Mouse (Mus musculus): Measurements from ENCODE around the gene Gclm. TPM values are rescaled to one million over a fixed set of nuclear protein-coding genes. Genes with fewer than 3 reads are reported as not detected.
"Not testable (repeated sequence)": the region's sequence is repeated elsewhere in the genome, so short reads cannot be mapped to it uniquely, and the experiment has no call there.

The Gclm gene
- 10 to 100 TPM; 27.9 to 32.3 TPM for total RNA-seq (2021)
- long read RNA-seq, experiment 1, full-length matches to known transcripts, result 32 of 35 reads
- long read RNA-seq, experiment 1, partial matches to known transcripts, result 1 of 35 reads
- long read RNA-seq, experiment 1, other reads (novel, unspliced or antisense), result 2 of 35 reads
- long read RNA-seq, experiment 2, full-length matches to known transcripts, result 35 of 37 reads
- long read RNA-seq, experiment 2, partial matches to known transcripts, result 0 of 37 reads
- long read RNA-seq, experiment 2, other reads (novel, unspliced or antisense), result 2 of 37 reads

DNA sequence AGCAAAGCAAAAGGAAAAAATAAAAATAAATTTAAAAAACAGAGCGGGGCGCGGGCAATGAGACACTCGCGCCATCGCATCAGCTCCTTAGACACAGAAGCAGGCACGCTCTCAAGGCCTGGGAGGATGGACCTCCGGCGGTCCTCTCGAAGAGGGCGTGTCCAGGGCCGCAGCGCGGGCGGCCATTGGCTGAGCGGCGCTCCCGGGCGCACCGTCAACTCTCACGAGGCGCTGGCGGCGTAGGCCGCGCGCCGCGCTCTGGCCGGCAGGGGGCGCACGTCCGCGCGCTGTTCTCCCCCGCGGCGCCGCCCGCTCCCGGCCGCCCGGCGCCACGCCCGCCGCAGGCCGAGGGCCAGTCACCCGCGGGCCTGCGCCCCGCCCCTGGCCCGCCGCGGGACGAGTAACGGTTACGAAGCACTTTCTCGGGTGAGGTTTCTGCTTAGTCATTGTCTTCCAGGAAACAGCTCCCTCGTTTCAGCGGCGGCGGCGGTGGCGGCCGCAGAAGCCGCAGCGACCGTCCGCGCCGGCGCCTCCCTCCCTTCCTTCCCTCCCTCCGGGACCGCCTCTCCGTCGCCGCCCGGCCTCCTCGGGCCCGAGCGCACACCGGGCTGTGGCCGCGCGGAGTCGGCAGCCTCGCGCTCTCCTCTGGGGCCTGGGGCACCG is at the start of gene Gclm:
TSS of gene Gclm (plus strand) at position 343 of the 663 bp plus-strand sequence.
- peak; percentile 96 for DNase-seq

DNA sequence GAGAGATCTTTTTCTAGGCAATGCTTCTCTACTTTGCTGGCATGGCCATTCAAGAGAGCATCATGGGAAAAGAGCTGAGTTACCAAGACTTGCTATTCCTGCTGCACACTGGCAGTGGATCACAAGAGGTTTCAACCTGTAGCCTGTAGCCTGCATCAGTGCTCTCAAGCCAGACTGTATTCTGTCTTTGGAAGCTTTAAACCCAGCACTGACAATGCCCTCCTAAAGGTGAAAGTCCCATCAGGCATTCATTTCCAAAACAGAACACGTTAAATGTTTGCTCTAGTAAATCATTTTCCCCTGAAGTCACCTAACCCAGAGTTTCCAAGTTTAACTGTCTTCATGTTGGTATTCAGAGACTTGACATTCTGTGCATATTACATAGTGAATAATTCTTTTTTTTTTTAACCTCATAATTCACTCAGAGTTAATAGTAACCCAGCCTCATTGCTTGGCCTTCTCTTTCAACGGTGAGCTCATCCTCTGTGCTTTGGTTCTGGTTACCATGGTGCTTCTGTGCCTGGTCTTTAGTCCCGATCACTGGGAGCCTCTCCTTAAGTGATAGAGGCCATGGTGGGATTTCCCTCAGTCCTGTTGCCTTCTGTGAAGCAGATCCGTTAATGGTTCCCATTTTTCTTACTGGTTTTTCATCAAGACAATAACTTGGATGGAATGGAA is 48.6 kb upstream of the Gclm start:
- DNase-seq, result no peak

DNA sequence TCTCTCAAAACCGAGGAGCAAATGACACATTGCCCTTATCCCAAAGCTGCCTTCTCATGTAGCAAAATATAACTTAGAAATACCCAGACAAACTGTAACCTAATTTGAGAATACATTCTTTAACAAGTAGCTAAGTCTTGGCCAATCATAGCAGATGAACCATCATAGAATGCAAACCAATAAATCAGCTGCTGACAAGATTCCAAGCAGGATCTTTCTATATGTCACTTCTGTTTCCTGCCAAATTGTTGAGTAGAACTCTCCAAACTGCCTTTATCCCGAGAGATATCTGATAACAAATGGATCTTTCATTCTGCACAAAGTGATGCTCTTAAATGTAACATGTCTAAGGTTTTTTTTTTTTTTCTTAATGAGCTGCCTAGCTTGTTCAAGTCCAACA is 46.8 kb upstream of the Gclm start:
- DNase-seq, result no peak

DNA sequence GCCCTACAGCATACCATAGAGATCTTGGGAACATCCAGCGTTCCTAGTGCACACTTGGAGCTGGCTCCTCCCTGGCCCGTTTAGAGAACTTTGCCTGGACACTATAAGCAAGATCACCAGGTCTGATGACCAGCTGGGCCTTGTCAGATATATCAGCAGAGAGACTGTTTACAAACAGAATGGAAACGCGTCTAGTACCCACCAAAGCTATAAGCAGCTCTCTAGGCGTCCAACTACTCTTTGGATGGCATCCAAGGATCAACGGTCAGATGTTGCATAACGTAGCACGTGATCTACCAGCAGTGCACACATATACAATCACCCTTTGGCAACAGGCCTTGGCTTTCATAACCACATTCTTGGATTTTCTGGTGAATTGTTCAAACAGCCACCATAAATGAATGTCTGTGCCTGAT is 46.4 kb upstream of the Gclm start:
- no peak for DNase-seq

DNA sequence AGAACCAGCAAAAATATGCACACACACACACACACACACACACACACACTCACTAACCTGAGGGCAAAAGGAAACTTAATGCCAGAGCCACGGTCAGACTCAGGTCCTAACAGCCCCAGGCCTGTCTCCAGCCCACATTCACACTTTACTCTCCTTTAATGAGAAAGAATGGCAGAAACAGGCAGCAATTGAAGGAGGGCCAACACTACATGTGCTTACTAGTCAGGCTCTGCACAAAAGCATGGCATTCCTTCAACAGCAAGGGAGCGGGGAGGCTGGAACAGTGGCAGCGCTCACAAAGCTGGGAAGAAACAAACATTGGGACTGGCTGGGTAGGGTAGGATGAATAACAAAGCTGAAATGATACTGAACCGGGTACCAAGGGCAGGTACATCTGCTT is 45.8 kb upstream of the Gclm start:
- DNase-seq, result no peak

DNA sequence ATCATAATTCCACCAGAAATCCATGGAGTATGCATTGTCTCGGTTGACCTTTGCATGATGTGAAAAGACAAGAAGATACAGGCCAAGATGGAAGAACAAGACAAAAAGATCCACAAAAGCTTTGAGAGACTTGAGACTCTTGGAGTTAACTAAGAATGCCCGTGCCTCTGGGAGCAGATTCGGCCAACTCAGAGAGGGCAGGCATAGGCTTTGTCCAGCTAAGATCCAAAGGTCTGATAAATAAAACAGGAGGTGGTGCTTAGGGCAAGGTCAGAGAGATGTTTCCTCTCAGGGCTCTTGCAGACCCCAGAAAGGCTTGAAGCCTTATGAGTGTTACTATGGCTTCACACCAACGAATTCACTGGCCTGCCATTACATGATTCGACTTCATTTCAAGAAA is 45.3 kb upstream of the Gclm start:
- no peak for DNase-seq

DNA sequence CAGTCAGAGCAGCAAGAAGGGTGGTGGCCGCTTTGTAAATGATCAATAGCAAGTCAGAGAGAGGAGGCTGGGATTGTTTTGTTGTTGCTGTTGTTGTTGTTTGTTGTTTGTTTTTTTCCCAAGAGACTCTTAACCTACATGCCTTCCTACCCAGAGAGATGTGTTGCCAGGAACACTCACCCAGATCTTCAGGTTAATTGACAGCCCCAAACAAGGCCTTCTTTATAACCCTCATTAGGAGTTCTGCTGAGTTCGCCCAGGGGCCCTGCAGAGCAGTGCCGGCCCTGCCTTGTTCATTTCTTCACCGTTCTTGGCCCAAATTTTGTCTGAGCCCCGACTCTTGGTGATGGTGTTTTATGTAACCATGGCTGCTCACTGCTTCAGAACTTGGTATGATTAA is 44.9 kb upstream of the Gclm start:
- no peak for DNase-seq

DNA sequence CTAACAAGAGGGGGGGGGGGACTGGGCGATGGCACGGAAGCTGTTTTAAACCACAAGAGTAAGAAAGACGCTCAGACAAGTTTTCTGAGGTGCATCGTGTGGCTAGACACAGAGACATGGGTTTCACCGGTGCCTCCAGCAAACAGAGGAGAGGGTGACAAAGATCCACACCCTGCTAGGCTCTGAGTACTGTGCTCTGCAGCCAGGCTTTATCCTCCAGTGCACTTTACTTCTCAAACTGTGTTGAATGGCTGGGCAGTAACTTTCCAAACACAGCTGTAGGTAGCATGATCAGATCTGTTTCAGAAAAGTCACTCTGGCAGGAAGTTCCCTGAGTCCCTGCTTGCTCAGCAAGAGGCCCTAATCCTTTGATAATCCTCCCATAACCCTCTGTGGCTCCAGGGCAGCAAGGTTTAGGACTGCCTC is 43.0 kb upstream of the Gclm start:
- no peak for DNase-seq

DNA sequence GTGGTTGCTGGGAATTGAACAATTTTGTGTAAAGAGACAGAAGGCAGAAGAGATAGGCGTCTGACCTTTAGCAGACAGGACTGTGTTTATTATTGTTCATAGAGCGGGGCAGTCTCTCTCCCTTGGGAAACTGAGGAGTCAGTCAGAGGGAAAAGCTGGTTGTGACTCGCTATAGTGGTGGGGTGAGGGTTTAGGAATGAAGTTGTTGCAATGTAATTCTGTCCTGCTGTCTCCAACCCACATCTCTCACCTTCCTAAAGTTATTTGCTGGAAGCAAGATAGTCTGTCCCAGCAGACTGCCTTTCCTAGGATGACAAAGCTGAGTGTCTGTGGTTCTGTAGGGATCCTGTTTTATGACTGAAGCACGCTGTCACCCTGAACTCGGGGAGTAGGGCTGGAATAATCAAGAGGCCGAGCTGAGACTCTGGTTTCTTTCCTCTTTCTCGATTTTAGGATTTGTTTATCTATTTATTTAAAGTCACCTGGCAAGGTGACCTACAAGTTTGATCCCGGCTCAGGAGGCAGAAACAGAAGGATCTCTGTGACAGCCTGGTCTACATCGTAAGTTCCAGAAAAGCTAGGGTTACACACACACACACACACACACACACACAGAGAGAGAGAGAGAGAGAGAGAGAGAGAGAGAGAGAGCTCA is 41.6 kb upstream of the Gclm start:
- no peak for DNase-seq

DNA sequence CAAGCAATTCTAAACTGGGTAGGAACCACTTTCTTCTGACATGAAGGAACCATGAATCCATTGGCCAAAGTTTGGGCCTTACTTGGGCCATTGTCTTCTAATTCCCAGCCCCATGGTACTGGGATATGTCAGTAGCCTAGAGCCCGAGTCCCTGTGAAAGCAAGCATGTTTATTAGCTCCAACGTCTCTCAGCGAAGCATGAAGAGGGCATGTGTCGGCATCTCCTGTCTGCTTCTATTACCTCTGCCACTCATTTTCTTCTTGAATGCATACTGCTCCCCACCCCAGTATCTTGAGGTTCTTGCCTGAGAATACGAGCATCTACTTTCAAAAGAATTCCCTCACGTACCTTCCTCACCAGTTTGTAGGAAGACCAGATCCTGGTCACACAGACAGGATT is 39.6 kb upstream of the Gclm start:
- no peak for DNase-seq

DNA sequence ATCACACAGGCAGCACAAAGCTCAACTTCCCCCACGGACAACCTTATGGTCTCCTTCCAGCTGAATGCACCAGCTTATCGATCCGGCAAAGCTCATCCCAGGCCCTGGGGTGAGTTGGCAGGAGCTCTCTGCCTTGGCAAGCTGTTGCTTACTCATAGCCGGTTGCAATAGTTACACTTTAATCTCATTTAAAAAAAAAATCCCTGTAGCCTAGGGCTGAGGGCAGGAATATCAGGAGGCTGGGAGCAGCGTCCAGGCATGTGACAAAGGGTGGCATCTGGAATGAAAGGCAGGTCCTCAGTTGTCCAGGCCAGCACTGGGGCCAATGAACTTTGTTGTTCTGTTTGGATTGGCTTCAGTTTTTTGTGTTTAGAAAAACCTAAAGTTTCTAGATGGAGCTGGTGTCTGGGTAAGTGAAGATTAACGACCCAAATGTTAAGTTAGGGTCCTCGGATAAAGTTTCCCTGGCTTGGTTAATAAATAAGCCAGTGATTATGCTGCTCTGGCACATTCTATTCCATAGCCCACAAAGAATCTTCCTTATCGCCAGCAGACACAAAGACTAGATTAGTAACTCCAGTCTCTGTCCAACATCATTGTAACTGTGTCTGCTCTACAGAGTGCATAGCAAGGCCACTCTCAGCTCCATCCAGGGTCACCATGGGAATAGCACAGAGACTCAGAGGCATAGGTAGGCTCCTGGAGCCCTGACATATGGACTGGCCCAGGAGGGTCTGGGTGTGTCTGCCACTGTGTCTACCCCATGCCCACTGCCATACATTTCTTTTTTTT is 38.9 kb upstream of the Gclm start:
- DNase-seq, result no peak

DNA sequence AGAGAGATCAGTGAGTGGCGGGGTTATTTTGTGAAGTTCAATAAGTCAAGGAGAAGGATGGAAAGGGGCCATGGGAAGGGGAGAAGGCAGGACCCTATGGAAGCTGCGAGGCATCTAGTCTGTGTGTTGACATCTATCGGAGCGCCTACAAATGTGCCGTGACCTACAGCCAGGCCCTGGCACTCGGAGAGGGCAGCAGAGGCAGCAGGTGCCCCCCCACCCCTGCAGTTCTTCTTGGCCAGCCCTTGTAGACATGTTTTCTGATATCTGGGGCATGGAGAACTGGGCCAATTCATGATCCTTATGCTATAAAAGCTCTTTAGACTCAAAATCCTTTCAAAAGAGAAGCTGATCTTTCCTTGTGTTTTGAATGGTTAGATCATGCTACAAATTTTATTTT is 37.6 kb upstream of the Gclm start:
- no peak for DNase-seq

DNA sequence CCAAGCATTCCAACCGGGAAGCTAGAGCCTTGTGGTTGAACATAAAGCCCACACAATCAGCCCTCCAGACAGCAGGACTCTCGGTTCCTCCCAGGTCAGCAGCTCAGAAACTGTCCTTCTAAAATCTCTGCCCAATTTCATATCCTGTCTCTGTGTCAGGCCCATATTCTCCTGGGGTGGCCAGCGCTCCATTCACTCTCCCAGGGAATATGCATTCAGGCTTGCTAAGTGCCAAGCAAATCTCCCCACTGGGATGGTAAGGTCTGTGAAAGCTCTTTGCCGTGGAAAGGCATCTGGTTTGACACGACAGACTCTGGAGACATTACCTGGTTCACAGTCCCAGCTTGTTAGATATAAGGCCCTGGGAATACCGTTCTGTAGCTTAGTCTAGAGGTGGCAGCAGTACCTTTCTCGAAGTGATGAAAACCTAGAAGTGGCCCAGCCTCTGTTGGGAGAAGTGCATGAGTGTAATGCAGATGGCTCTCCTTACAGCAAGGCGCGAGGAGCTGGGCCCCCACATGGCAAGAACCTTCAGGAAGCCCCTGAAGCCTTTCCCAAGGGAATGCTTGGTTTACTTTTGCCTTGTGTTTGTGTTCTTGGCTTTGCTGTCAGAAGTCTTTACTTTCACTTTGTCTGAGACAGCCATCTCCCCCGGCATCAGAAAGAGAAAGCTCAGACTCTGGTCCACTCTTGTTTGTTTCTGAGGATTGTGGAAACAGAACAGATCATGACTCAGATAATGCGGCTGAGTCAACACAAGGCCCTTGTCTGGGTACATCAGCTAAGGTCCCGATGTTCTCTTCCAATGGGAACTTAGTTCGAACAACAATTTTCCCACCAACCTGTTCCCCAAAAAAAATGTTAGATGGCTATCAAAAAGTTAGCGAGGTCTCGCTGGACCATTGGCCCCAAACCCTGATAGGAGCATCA is 36.8 kb upstream of the Gclm start:
- no peak for DNase-seq

DNA sequence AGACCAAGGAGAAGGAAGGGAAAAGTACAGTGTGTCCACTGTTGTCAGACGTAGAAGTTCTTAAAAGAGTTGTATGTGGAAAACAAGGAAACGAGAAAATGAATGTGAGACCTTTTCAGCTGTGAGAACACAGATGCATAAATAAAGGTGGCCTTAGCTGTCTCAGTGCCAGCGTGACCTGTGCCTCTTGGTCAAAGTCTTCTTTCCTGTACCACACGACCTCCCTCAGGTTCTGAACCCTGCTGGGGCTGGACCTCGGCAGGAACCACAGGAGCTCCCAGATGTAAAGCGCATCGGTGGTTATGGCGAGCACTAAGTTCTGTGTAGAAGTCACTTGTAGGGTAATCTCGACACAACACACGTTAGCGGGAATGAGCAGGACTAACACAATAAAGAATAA is 35.8 kb upstream of the Gclm start:
- no peak for DNase-seq

DNA sequence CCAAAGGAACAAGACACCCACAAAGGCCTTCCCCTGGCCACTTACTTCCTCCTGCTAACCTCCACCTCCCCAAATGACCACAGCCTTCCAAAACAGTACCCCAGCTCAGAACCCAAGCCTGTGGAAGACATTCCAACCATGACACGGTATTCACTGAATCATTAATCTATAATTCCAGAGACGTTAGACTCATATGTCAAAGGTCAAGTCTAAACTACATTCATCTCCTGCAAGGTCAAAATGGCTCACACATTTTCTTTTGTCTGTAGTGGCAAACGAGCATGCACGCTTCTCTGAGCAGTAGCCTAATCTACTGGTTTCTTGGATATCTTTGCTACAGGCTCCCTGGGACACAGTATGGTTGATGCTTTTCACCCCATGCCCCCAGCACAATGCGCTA is 34.9 kb upstream of the Gclm start:
- no peak for DNase-seq

DNA sequence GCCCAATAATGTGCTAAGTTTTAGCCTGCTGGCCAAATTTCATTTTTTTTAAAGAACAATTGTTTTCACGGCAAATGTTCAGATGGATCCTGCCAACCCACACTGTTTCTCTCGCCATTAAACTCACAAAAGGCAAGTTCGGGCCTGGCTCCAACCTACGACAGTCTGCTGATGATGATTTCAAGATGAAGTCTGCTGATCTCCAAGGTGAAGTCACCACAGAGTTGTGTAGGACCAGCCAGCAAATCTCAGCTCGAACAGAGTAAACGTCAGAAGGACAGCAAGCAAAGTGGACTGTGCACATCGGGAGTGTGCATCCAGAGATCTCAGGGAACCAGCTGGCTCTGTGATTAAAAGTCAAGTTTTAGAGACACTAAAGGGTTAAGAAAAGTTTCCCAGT is 34.5 kb upstream of the Gclm start:
- no peak for DNase-seq

DNA sequence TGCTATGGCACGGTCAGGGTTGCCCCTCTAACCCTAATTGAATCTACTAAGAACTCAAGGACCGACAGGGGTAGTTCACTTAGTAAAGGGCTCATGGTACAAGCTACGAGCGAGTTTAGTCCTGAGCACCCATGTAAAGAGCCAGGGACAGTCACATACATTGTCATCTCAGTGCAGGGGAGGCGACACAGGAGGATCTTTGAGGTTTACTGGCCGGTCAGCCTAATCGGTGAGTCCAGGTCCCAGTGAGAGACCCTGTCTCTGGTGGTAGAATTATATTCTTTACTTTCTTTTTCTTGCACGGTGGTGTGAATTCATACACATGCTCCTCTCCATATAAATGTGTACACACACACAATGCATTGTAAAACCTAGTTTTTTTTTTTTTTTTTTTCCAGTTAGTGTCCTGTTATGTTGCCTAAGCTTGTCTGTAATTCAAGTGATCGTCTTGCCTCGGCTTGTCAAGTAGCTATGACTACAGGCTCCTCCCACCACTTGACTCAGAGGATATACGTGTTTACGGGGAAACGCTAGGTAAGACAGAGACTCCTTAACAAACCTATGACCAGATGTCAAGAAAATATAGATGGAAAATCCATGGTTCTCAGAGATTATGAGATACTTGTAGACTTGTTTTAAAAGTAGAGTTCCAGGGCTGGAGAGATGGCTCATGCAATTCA is 33.8 kb upstream of the Gclm start:
- DNase-seq, result no peak

DNA sequence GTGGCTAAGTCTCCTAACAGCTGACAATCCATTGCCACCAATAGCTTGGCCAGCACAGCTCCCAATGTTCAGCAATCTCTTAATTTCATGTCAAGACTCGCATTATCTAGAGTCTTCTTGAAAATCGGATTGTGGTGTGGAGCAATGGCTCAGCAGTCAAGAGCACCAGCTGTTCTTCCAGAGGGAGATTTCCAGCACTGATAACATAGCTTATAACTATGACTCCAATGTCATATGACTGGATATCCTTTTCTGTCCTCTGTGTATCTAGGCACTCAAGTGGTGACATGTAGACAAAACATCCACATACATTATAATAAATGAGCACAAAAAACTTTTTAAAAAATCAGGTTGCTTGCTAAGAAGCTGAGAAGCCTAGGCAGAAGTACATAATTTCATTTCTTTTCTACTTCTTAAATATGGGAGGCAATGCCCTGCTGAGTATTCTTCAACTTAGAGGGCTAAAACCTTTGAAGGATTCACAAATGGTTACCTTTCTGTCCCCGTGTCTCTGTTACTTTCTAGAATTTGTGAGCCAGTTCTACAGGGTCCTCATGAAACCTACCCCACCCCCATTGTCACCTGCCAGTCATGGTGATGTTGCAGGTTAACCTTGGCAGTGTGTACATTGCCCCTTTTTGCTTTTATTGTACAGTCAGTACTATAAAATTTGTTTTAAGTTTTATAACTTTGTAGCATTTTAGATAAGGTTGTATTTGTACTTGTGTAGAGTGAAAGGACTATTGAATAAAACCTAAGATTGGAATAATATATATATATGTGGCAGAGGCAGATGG is 23.9 kb upstream of the Gclm start:
- no peak for DNase-seq

DNA sequence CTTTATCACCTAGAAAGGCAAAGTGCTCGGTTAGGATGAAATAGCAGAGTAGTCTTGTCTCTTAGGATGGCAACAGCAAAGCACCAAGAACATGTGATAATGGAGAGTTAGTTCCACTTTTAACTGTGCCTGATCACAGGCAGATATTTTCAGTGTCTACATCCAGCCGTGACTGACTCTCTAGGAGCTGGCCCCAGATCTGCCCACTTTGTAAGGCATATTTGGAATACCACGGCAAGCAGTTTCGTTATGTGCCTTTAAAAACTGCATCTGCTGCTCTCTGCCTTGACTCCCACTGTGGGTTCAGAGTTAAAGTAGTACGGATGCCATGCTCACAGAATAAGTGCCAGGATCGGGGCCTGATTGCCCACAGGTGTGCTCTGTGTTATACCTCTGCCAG is 18.4 kb upstream of the Gclm start:
- DNase-seq, result not testable (repeated sequence)

DNA sequence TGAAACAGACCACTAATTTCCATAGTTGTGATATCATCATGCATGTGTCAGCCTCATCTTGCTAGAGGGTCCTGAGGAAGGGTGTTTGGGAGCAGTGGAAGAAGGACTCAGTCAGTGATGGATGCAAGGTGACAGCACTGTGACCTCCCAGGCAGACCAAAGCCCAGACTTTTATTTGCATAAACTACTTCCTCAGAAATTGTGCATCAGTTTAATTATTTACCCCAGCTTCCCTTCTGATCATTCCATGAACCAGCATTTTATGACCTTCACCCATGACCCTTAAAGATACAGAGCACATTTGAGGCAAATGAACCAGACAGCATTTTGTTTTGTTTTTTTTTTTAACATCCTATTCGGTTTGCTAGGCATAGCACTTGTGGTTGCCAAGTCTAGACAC is 9.6 kb upstream of the Gclm start:
- no peak for DNase-seq
